Mouse (Mus musculus) limb, embryonic 15.5 days (tissue): ENCODE measurements around the gene Irf6. TPM values are rescaled to one million over a fixed set of nuclear protein-coding genes. Genes with fewer than 3 reads are reported as not detected.

Experiments
- ATAC-seq: fragments of 200-750 bp; cut with Nextera tagmentation; 2 replicates; pipeline ENCODE4 v1.8.0; 2017; ENCODE audit warnings: low read depth, moderate TSS enrichment; ENCODE audit not compliant: insufficient number of reproducible peaks, low FRiP score, low TSS enrichment
- H3K27ac ChIP-seq: fragments of 300-500 bp; sonication (generic); 2 replicates; pipeline ENCODE4 v1.5.1; 2015; ENCODE audit warnings: moderate library complexity, mild to moderate bottlenecking, inconsistent platforms
- H3K27me3 ChIP-seq: fragments of 300-500 bp; sonication (generic); 2 replicates; pipeline ENCODE4 v1.6.1; 2015; ENCODE audit warnings: inconsistent platforms
- H3K36me3 ChIP-seq: fragments of 300-500 bp; sonication (generic); 2 replicates; pipeline ENCODE4 v1.6.1; 2015; ENCODE audit warnings: inconsistent platforms
- H3K4me1 ChIP-seq: fragments of 300-500 bp; sonication (generic); 2 replicates; pipeline ENCODE4 v1.6.1; 2015; ENCODE audit warnings: inconsistent platforms
- H3K4me2 ChIP-seq: fragments of 300-500 bp; sonication (generic); 2 replicates; pipeline ENCODE4 v1.6.1; 2015; ENCODE audit warnings: mild to moderate bottlenecking, inconsistent platforms
- H3K4me3 ChIP-seq: fragments of 300-500 bp; sonication (generic); 2 replicates; pipeline ENCODE4 v1.5.1; 2015; ENCODE audit warnings: mild to moderate bottlenecking, inconsistent platforms
- H3K9ac ChIP-seq: fragments of 300-500 bp; sonication (generic); 2 replicates; pipeline ENCODE4 v1.6.1; 2015; ENCODE audit warnings: inconsistent platforms
- H3K9me3 ChIP-seq: fragments of 300-500 bp; sonication (generic); 2 replicates; pipeline ENCODE4 v1.6.1; 2016; ENCODE audit warnings: inconsistent platforms
- WGBS: fragments of 180-500 bp; shearing (Covaris S2); methylation state at CpG from one replicate; pipeline ENCODE4 v1.1.7; 2015; 5-methylcytosine and 5-hydroxymethylcytosine counted together
- polyA plus RNA-seq: library from polyadenylated mRNA; unstranded; fragments of >200 nt; fragmentation: Nextera tagmentation; extraction: Ambion mirVana; gene quantifications from 2 replicates; pipeline ENCODE4 v1.2.1, GENCODE M21; 2015

Irf6 gene
- 50.1 and 56.9 TPM in 2 replicates for polyA plus RNA-seq

DNA sequence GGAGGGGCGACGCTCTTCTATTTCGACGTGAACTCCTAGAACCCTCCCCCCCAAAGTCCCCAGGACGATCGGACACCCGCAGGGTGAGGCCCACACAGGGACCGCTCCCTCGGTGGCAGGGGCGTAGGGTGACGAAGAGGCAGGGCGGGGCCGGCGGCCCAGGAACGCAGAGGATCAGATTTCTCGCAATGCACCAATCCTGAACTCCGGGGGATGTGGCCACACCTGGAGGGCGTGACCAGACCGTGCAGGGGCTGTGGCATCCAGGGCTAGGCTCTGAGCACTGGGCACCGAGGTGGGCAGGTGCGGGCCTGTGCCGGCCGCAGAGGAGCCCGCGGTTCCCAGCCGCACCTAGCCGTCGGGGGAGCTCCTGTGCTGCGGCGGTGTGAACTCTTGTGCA, at the start of gene Irf6:
Irf6 (plus strand) TSS at position 240 of the 400 bp plus-strand sequence.
- H3K36me3 ChIP-seq = no peaks in the 10 kb centered on the region
- peak within 1 kb of the TSS; percentile 45 for H3K4me3 ChIP-seq
- H3K9me3 ChIP-seq = no peaks in the 10 kb centered on the region
- H3K9ac ChIP-seq = peak within 1 kb of the TSS; percentile 26; the same call in 1 of the 2 replicates
- WGBS = 1% methylated on average over 30 of the region's 30 CpGs
- peaks cover 35% of the 10 kb centered on the region for H3K4me1 ChIP-seq
- peak; percentile 84 for ATAC-seq
- peaks cover 22% of the 10 kb centered on the region for H3K27me3 ChIP-seq
- peak within 1 kb of the TSS; percentile 40; the same call in 1 of the 2 replicates for H3K27ac ChIP-seq
- peak within 1 kb of the TSS; percentile 67 for H3K4me2 ChIP-seq

DNA sequence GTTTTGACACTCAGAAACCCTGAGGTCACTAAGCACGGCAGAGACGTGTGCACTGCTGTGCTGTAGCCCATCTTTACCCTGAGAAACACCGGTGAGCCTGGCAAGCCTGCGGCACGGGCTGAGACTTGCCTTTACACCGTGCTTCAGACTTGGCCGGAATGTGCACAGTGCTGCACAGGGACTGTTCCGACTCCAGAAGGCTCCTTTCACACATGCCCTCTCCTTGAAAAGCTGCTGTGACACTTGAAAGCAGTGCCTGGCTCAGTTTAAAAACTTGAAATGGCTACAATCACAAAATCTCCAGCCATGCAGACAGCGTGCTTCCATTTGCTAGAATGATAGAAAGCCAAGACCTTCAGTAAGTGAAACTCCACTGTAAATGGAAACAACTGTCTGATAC, 40.8 kb upstream of the Irf6 start:
- WGBS = 85% methylated on average over 9 of the region's 9 CpGs
- H3K4me1 ChIP-seq = no peaks in the 10 kb centered on the region
- H3K9me3 ChIP-seq = no peaks in the 10 kb centered on the region
- H3K4me3 ChIP-seq = no peak overlapping the region
- H3K4me2 ChIP-seq = no peak overlapping the region
- peaks cover 99% of the 10 kb centered on the region for H3K36me3 ChIP-seq
- ATAC-seq = no peak
- no peaks in the 10 kb centered on the region for H3K27me3 ChIP-seq
- no peak overlapping the region for H3K27ac ChIP-seq
- H3K9ac ChIP-seq = no peak overlapping the region

- WGBS = 92% methylated on average over 7 of the region's 7 CpGs
- no peaks in the 10 kb centered on the region for H3K27me3 ChIP-seq
- no peaks in the 10 kb centered on the region for H3K9me3 ChIP-seq
- no peaks in the 10 kb centered on the region; the same call in 1 of the 2 replicates for H3K4me1 ChIP-seq
- no peak overlapping the region for H3K9ac ChIP-seq
- no peak for ATAC-seq
- no peak overlapping the region for H3K4me2 ChIP-seq
- no peak overlapping the region for H3K4me3 ChIP-seq
- no peak overlapping the region for H3K27ac ChIP-seq
- H3K36me3 ChIP-seq = peaks cover 84% of the 10 kb centered on the region
These were observed 30.1 kb upstream of the Irf6 start for GRCm38 (mm10) chr1:193122793-193123192.

DNA sequence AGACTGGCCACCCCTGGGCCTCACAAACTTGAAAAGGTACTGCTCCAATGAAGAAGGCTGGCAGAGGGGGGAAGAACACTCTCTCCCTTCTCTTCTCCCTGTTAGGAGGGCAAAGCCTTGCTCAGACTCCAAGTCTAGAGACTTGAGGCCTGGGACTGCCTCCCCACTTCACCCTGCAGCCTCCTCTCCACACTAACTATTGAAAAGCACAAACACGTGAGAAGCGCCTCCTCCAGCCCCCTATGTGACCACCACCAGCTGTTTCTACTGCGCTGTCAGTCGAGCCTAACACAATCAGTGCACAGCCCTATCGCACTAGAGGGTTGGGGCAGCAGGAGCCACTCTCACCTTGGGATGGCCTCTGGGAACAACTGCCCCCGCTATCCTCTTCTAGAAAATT, 29.6 kb upstream of the Irf6 start:
- no peaks in the 10 kb centered on the region for H3K27me3 ChIP-seq
- H3K4me3 ChIP-seq = no peak overlapping the region
- H3K4me2 ChIP-seq = no peak overlapping the region
- no peak for ATAC-seq
- H3K27ac ChIP-seq = no peak overlapping the region
- H3K4me1 ChIP-seq = no peaks in the 10 kb centered on the region; the same call in 1 of the 2 replicates
- H3K9me3 ChIP-seq = no peaks in the 10 kb centered on the region
- H3K9ac ChIP-seq = no peak overlapping the region
- peaks cover 83% of the 10 kb centered on the region for H3K36me3 ChIP-seq
- WGBS = 92% methylated on average over 6 of the region's 6 CpGs

- Histone ChIP-seq H3K27ac (no peak overlapping the region), H3K27me3 (no peaks in the 10 kb centered on the region), H3K4me3 (no peak overlapping the region), H3K4me2 (no peak overlapping the region), H3K9ac (no peak overlapping the region), H3K36me3 (peaks cover 59% of the 10 kb centered on the region), H3K9me3 (no peaks in the 10 kb centered on the region), H3K4me1 (peaks cover 11% of the 10 kb centered on the region)
- WGBS = 79% methylated on average over 4 of the region's 4 CpGs
- ATAC-seq = no peak
These were observed 27.1 kb upstream of the Irf6 start for GRCm38 (mm10) chr1:193125835-193126234.

GRCm38 (mm10) chr1:193128055-193128454, 24.9 kb upstream of the Irf6 start:
- Histone ChIP-seq H3K27ac (no peak overlapping the region), H3K27me3 (no peaks in the 10 kb centered on the region), H3K4me2 (no peak overlapping the region), H3K4me3 (no peak overlapping the region), H3K36me3 (peaks cover 37% of the 10 kb centered on the region), H3K4me1 (peaks cover 12% of the 10 kb centered on the region), H3K9ac (no peak overlapping the region), H3K9me3 (no peaks in the 10 kb centered on the region)
- WGBS = 92% methylated on average over 6 of the region's 6 CpGs
- no peak for ATAC-seq

DNA sequence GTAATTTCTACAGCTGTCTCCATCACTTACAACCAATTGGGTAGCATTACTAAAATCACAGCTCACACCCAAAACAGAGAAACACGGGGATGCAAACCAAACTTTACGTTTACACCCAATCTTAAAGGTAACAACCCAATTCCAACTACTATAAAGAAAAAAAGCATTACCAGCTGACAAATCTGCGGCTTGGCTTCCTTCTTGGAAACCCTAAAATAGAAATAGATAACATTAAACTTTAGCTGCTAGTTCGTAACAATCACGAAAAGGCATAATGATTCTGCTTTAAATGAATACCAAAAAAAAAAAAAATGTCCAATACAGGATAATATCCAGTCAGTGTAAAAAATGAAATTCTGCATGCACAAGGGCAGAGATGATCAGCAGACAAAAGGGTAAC, 23.6 kb upstream of the Irf6 start:
- peak overlapping the region; percentile 84 for H3K9ac ChIP-seq
- H3K27ac ChIP-seq = no peak overlapping the region
- peaks cover 26% of the 10 kb centered on the region for H3K36me3 ChIP-seq
- H3K4me2 ChIP-seq = peak overlapping the region; percentile 63
- peaks cover 12% of the 10 kb centered on the region for H3K4me1 ChIP-seq
- ATAC-seq = no peak
- H3K4me3 ChIP-seq = peak overlapping the region; percentile 99
- no peaks in the 10 kb centered on the region for H3K27me3 ChIP-seq
- H3K9me3 ChIP-seq = no peaks in the 10 kb centered on the region
- WGBS = 21% methylated on average over 5 of the region's 5 CpGs

GRCm38 (mm10) chr1:193129786-193130455, 23.0 kb upstream of the Irf6 start, which contains the start of gene Diexf:
TSS of gene Diexf (minus strand) at chr1:193130272.
- Histone ChIP-seq H3K9me3 (no peaks in the 10 kb centered on the region), H3K27me3 (no peaks in the 10 kb centered on the region), H3K36me3 (peaks cover 21% of the 10 kb centered on the region), H3K9ac (peak within 1 kb of the TSS; percentile 84), H3K27ac (peak within 1 kb of the TSS; percentile 0; the same call in 1 of the 2 replicates), H3K4me2 (peak within 1 kb of the TSS; percentile 63), H3K4me3 (peak within 1 kb of the TSS; percentile 99), H3K4me1 (peaks cover 12% of the 10 kb centered on the region)
- under 1% methylated on average over 60 of the region's 61 CpGs for WGBS
- peak; percentile 72 for ATAC-seq

GRCm38 (mm10) chr1:193130456-193130825, 22.5 kb upstream of the Irf6 start:
- ATAC-seq = no peak
- H3K27me3 ChIP-seq = no peaks in the 10 kb centered on the region
- 24% methylated on average over 11 of the region's 11 CpGs for WGBS
- H3K9me3 ChIP-seq = no peaks in the 10 kb centered on the region
- peak overlapping the region; percentile 49 for H3K4me2 ChIP-seq
- H3K36me3 ChIP-seq = peaks cover 19% of the 10 kb centered on the region
- peak overlapping the region; percentile 99 for H3K4me3 ChIP-seq
- H3K9ac ChIP-seq = no peak overlapping the region
- H3K27ac ChIP-seq = no peak overlapping the region
- peaks cover 12% of the 10 kb centered on the region for H3K4me1 ChIP-seq

DNA sequence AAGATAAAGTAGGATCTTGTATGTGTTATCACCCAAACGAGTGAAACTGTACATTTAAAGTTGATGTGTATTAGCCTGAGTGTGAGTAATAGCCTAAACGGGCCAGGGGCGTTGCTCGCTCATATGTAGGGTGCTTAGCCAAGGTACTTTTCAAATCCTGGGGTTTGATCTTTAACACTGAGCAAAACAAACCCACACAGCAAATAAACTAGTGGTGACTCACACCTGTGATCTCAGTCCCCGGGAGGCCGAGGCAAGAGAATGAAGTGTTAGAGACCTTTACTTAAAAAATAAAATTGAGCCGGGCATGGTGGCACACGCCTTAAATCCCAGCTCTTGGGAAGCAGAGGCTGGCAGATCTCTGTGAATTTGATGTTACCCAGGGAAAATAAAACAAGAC, 22.1 kb upstream of the Irf6 start:
- H3K4me3 ChIP-seq = peak overlapping the region; percentile 99; the same call in 1 of the 2 replicates
- H3K9me3 ChIP-seq = no peaks in the 10 kb centered on the region
- WGBS = 66% methylated on average over 8 of the region's 8 CpGs
- peaks cover 12% of the 10 kb centered on the region for H3K4me1 ChIP-seq
- H3K27me3 ChIP-seq = no peaks in the 10 kb centered on the region
- H3K9ac ChIP-seq = no peak overlapping the region
- H3K36me3 ChIP-seq = peaks cover 19% of the 10 kb centered on the region
- no peak overlapping the region for H3K27ac ChIP-seq
- H3K4me2 ChIP-seq = 0 out of 2 replicates have a peak overlapping the region, but pooled peaks have one; percentile 49
- ATAC-seq = no peak

DNA sequence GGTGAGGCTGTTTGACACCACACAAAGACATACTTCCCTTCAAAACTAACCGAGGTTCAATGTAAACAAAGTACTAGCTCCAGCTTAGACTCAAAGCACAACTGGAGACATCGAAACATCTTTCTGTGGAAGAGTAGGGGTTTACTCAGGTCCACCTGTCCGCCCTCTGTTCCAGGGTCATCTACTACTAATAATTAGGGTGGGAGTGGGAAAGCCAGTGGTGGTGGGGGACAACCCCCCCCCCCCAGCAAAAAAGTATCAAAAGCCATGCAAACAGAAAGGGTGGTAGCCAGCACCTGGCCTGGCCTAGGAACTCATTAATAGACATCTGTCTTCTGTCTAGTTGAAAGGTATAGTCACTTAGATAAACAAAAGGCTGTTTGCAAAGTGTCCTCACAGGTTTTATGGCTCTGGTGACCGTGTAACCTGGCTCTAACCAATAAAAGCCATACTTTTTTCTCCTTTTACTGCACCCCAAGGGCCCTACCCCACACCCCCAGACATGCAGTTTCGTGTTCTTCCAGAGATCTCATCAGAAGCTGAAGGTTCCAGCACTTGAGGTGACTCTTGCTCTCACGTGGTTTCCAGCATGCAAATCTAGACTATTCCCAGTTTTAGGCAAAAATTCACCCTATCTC, 21.5 kb upstream of the Irf6 start:
- H3K27me3 ChIP-seq = no peaks in the 10 kb centered on the region
- no peak overlapping the region for H3K27ac ChIP-seq
- no peak for ATAC-seq
- H3K9ac ChIP-seq = no peak overlapping the region
- peaks cover 18% of the 10 kb centered on the region for H3K36me3 ChIP-seq
- H3K9me3 ChIP-seq = no peaks in the 10 kb centered on the region
- WGBS = 43% methylated on average over 6 of the region's 6 CpGs
- no peak overlapping the region for H3K4me3 ChIP-seq
- H3K4me1 ChIP-seq = peaks cover 12% of the 10 kb centered on the region
- no peak overlapping the region for H3K4me2 ChIP-seq

DNA sequence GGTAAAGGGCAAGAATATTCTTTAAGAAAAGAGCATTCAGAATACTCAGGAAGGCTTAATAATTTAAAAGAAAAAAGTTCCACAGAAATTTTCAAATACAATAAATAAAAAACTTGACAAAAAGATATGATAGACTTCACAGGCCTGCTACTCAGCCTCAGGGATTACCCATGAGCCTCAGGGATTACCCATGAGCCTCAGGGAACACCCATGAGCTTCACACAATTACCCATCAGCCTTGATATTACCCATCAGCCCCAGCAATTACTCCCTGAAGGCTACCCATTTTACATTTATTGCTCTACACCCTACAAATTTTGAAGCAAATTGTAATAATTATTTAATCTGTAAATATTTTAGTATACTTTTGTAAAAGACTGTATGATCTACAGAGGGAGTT, 20.5 kb upstream of the Irf6 start:
- Histone ChIP-seq H3K4me3 (no peak overlapping the region), H3K9ac (no peak overlapping the region), H3K27ac (no peak overlapping the region), H3K4me1 (peaks cover 12% of the 10 kb centered on the region), H3K27me3 (no peaks in the 10 kb centered on the region), H3K36me3 (peaks cover 8% of the 10 kb centered on the region), H3K4me2 (no peak overlapping the region), H3K9me3 (no peaks in the 10 kb centered on the region)
- ATAC-seq = no peak
